Mouse (Mus musculus) myocyte (in vitro differentiated cells): ENCODE data around the gene C2cd2l.

Experiments
- CEBPB ChIP-seq: IDR thresholded peaks from 2 replicates; pipeline ENCODE4 v1.6.1; 2011; ENCODE audit warnings: mild to moderate bottlenecking, moderate library complexity; ENCODE audit not compliant: poor library complexity, insufficient read depth, severe bottlenecking
- E2F4 ChIP-seq: IDR thresholded peaks from one replicate; pipeline ENCODE4 v1.6.1; 2011; ENCODE audit warnings: mild to moderate bottlenecking, control low read depth, moderate library complexity; ENCODE audit not compliant: insufficient read depth
- MAX ChIP-seq: IDR thresholded peaks from one replicate; pipeline ENCODE4 v1.6.1; 2011; ENCODE audit warnings: low read depth, mild to moderate bottlenecking, control low read depth
- MYOD1 ChIP-seq, 3 experiments: IDR thresholded peaks; one replicate each; pipeline ENCODE4 v1.6.1; 2011; ENCODE audit warnings: control low read depth in 2 of 3, low read depth in 2 of 3, mild to moderate bottlenecking in 2 of 3, moderate library complexity in 1 of 3; ENCODE audit not compliant: insufficient read length in 2 of 3, control insufficient read depth in 1 of 3
- POLR2A ChIP-seq: IDR thresholded peaks from one replicate; pipeline ENCODE4 v1.6.1; 2011; ENCODE audit warnings: low read depth, mild to moderate bottlenecking, control low read depth, moderate library complexity; ENCODE audit not compliant: insufficient read length
- POLR2AphosphoS2 ChIP-seq: IDR thresholded peaks from one replicate; pipeline ENCODE4 v1.6.1; 2011; ENCODE audit warnings: low read depth, control low read depth; ENCODE audit not compliant: insufficient read length
- SRF ChIP-seq: IDR thresholded peaks from one replicate; pipeline ENCODE4 v1.6.1; 2011; ENCODE audit warnings: low read depth; ENCODE audit not compliant: control insufficient read depth, insufficient read length
- TCF12 ChIP-seq: IDR thresholded peaks from one replicate; pipeline ENCODE4 v1.6.1; 2011; ENCODE audit warnings: mild to moderate bottlenecking, control low read depth; ENCODE audit not compliant: poor library complexity, insufficient read depth, severe bottlenecking
- USF1 ChIP-seq: IDR thresholded peaks from one replicate; pipeline ENCODE4 v1.6.1; 2011; ENCODE audit warnings: low read depth, mild to moderate bottlenecking, control low read depth, moderate library complexity

DNA sequence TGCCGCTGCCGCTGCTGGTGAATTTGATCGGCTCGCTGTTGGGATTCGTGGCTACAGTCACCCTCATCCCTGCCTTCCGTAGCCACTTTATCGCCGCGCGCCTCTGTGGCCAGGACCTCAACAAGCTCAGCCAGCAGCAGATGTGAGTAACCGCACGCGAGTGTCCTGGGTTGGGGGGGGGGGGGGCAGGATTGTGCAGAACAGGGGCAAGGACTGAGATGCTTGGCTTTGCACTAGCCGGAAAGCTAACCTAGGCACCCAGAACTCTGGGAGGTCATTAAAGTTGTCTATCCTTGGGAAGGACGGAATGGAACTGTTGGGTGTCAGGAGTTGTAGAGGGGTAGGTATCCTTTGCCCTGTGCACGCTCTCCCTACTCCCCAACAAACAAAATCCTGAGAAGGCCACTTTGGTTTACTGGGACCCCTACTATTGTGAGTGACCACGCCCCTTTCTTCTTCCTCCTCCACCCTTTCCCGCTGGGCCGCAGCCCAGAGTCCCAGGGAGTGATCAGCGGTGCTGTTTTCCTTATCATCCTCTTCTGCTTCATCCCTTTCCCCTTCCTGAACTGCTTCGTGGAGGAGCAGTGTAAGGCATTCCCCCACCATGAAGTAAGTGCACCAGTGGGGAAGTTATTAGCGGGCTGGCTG is 7.1 kb upstream of the C2cd2l start:
- TF ChIP-seq POLR2A (no peak), TCF12 (no peak), CEBPB (no peak), MAX (no peak), MYOD1 (IDR thresholded peaks at IDR 0.05; ENCODE audit: control insufficient read depth in 1 of 3, insufficient read length in 2 of 3, low read depth in 2 of 3) (no peak), E2F4 (no peak), USF1 (no peak), POLR2AphosphoS2 (no peak), SRF (no peak)
